Mouse (Mus musculus) MEL (cell line): ENCODE measurements around the gene Gclc.

Experiments used
- CHD1 ChIP-seq: IDR thresholded peaks from 2 replicates; pipeline ENCODE4 v1.6.1; 2012; ENCODE audit warnings: low read depth, mild to moderate bottlenecking, inconsistent platforms, low read length, improper control_type of control experiment
- CTCF ChIP-seq, 3 experiments: IDR thresholded peaks in 2 of 3; conservative IDR thresholded peaks in 1 of 3; 2 replicates each; pipeline ENCODE4 v1.5.1; 2011 to 2012; ENCODE audit warnings: low read length in 3 of 3, low read depth in 2 of 3, mild to moderate bottlenecking in 2 of 3, improper control_type of control experiment in 1 of 3, inconsistent platforms in 1 of 3, mixed read lengths in 1 of 3, moderate library complexity in 1 of 3; ENCODE audit not compliant: control insufficient read depth in 1 of 3, insufficient read depth in 1 of 3, poor library complexity in 1 of 3, severe bottlenecking in 1 of 3
- GATA1 ChIP-seq: IDR thresholded peaks from 2 replicates; pipeline ENCODE4 v1.6.1; 2011; ENCODE audit warnings: low read depth, low read length, improper control_type of control experiment
- SIN3A ChIP-seq: IDR thresholded peaks from 2 replicates; pipeline ENCODE4 v1.6.1; 2012; ENCODE audit warnings: low read length, improper control_type of control experiment, inconsistent platforms
- TAL1 ChIP-seq: IDR thresholded peaks from 2 replicates; pipeline ENCODE4 v1.6.1; 2012; ENCODE audit warnings: mild to moderate bottlenecking, inconsistent platforms, low read length, moderate library complexity, mixed read lengths
- USF1 ChIP-seq: IDR thresholded peaks from 2 replicates; pipeline ENCODE4 v1.6.1; 2014; ENCODE audit warnings: low read depth, mild to moderate bottlenecking, inconsistent platforms, low read length, improper control_type of control experiment, moderate library complexity

DNA sequence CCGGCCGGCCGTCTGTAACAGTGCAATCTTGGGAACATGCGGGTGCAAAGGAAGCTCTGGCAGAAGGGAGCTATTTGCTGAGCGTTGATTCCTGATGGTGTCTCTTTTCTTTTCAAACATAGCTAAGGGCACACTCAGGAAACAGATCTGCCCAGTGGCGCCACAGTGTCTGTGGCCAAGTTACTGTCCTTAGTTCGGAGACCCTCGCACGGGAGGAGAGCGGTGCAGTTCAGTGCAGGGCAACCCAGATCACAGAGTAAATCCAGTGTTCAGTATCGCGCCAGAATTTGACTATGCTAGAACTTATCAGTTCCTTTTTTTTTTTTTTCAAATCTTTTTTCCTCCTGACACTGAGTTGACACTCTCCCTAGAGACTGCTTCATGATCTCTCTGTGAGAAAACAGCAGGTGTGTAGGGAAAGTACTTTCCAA lies 3.2 kb upstream of the Gclc start:
- TF ChIP-seq CTCF (IDR thresholded peaks at IDR 0.05 in 2 of 3, conservative IDR thresholded peaks at IDR 0.05 in 1 of 3; ENCODE audit: control insufficient read depth in 1 of 3, insufficient read depth in 1 of 3, low read depth in 2 of 3, low read length in 3 of 3, poor library complexity in 1 of 3, severe bottlenecking in 1 of 3) (no peak), CHD1 (no peak), GATA1 (peak; percentile 64), TAL1 (no peak), SIN3A (peak; percentile 5; the same call in 1 of the 2 replicates), USF1 (no peak)
